Mouse (Mus musculus) macrophage (primary cell): ENCODE measurements around the gene Cdh1. TPM values are rescaled to one million over a fixed set of nuclear protein-coding genes. Genes with fewer than 3 reads are reported as not detected.

Experiments
- H3K27ac ChIP-seq: fragments of 350-480 bp; formaldehyde crosslinking; 2 replicates; pipeline ENCODE4 v1.9.0; 2021
- H3K36me3 ChIP-seq: fragments of 350-480 bp; formaldehyde crosslinking; 2 replicates; pipeline ENCODE4 v1.9.0; 2021; ENCODE audit errors: inconsistent target
- H3K4me3 ChIP-seq: fragments of 350-480 bp; formaldehyde crosslinking; 2 replicates; pipeline ENCODE4 v1.9.0; 2021; ENCODE audit errors: inconsistent target
- H3K79me2 ChIP-seq: fragments of 350-480 bp; formaldehyde crosslinking; 2 replicates; pipeline ENCODE4 v1.9.0; 2021; ENCODE audit errors: inconsistent target
- WGBS: methylation state at CpG from one replicate; pipeline ENCODE4 v1.1.7; 2026; ENCODE audit warnings: inconsistent platforms; ENCODE audit not compliant: missing documents; 5-methylcytosine and 5-hydroxymethylcytosine counted together
- polyA plus RNA-seq: library from polyadenylated mRNA; stranded (reverse); fragments of 250-400 nt; gene quantifications from 3 replicates; pipeline ENCODE4 v1.2.4, GENCODE M21; 2018; ENCODE audit warnings: inconsistent platforms

The Cdh1 gene
- polyA plus RNA-seq, 1 experiment from 2014 or later: 0.20 TPM

GRCm38 (mm10) chr8:106623954-106624353 lies 20.8 kb downstream of the Cdh1 start:
- Histone ChIP-seq H3K79me2 (no peaks in the 10 kb centered on the region), H3K27ac (no peak overlapping the region), H3K4me3 (no peak overlapping the region), H3K36me3 (no peaks in the 10 kb centered on the region)

GRCm38 (mm10) chr8:106624743-106625142 lies 21.6 kb downstream of the Cdh1 start:
- H3K36me3 ChIP-seq: no peaks in the 10 kb centered on the region
- 81% methylated on average over 3 of the region's 3 CpGs for WGBS

GRCm38 (mm10) chr8:106626096-106626865 lies 23.1 kb downstream of the Cdh1 start:
- Histone ChIP-seq H3K79me2 (no peaks in the 10 kb centered on the region), H3K27ac (no peak overlapping the region), H3K36me3 (no peaks in the 10 kb centered on the region), H3K4me3 (no peak overlapping the region)
- 68% methylated on average over 9 of the region's 9 CpGs for WGBS

More at GRCm38 (mm10) chr8:106624743-106625142, 21.6 kb downstream of the Cdh1 start:
- no peak overlapping the region for H3K27ac ChIP-seq
- no peaks in the 10 kb centered on the region for H3K79me2 ChIP-seq
- H3K4me3 ChIP-seq: no peak overlapping the region

DNA sequence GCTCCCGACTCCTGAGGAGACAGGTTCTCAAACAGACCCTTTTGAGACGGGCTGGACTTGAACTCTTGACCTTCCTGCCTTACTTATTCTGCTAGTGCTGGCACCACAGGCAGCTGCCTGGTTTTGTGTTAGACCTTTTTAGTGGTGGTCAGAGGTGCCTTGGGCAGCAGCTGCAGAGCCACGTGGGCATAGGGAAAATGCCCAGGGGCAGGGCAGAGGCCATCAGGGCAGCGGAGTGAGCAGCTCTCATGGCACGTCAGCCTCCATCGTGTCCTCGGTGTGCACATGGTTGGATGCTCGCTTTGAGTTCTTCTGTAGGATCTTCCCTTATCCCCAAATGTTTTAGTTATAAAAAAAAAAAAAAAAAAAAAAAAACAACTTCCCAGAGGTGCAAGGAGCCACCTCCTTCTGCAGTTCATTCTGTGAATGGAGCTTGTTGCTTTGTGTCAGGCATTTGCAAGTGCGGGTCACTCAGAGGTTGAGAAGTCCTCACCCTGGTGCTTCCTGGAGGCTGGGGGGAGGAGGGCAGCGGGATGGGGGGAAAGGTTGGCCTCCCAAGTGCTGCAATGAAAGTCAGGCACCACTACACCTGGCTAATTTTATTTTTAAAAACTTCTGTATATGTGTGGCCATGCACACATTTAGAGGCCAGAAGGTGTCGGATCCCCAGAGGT lies 25.3 kb downstream of the Cdh1 start:
- Histone ChIP-seq H3K79me2 (no peaks in the 10 kb centered on the region), H3K36me3 (no peaks in the 10 kb centered on the region), H3K4me3 (no peak overlapping the region), H3K27ac (no peak overlapping the region)
- WGBS: 91% methylated on average over 11 of the region's 11 CpGs

GRCm38 (mm10) chr8:106629456-106629855 lies 26.3 kb downstream of the Cdh1 start:
- no peaks in the 10 kb centered on the region for H3K36me3 ChIP-seq
- no peak overlapping the region for H3K4me3 ChIP-seq
- H3K27ac ChIP-seq: no peak overlapping the region
- 94% methylated on average over 5 of the region's 5 CpGs for WGBS
- H3K79me2 ChIP-seq: no peaks in the 10 kb centered on the region

DNA sequence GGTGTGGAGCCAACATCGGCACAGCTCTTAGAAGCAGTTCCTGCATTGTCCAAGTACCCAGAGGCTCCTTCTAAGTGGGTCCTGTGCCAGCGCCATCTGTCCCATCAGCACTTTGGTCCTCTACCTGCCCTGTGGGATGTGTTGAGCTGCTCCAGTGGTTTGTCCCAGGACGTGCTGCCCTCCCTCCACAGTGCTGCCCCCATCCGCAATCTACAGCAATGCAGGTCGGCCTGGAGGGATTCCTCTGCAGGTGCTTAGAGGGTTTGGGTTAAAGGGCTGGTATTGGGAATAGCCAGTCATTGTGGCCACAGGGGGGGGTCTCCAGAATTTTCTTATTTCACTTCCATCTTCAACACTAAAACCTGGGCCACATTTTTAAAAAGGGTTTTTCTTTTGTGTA lies 28.8 kb downstream of the Cdh1 start:
- H3K27ac ChIP-seq: no peak overlapping the region
- H3K79me2 ChIP-seq: no peaks in the 10 kb centered on the region
- H3K36me3 ChIP-seq: no peaks in the 10 kb centered on the region
- no peak overlapping the region for H3K4me3 ChIP-seq
- 94% methylated on average over 5 of the region's 5 CpGs for WGBS

DNA sequence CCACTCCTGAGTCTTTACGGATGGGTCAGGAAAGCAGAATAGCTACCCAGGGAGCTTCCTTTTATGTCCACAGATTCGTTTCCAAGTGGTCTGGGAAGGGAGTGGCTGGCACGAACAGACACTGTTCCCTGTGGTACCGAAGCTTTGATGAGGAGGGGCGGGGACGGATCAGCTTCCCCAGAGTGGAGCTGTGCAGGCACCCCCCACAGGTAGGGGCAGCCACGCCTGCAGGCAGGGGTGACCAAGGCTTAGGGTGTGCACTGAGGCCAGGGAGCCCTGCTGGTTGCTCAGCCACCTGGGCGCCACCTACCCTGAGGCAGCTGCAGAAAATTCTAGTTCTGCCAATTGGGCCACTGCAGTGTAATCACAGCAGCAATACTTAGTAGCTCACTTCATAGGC lies 29.5 kb downstream of the Cdh1 start:
- 85% methylated on average over 8 of the region's 8 CpGs for WGBS
- no peaks in the 10 kb centered on the region for H3K79me2 ChIP-seq
- no peaks in the 10 kb centered on the region for H3K36me3 ChIP-seq
- no peak overlapping the region for H3K27ac ChIP-seq
- H3K4me3 ChIP-seq: no peak overlapping the region

DNA sequence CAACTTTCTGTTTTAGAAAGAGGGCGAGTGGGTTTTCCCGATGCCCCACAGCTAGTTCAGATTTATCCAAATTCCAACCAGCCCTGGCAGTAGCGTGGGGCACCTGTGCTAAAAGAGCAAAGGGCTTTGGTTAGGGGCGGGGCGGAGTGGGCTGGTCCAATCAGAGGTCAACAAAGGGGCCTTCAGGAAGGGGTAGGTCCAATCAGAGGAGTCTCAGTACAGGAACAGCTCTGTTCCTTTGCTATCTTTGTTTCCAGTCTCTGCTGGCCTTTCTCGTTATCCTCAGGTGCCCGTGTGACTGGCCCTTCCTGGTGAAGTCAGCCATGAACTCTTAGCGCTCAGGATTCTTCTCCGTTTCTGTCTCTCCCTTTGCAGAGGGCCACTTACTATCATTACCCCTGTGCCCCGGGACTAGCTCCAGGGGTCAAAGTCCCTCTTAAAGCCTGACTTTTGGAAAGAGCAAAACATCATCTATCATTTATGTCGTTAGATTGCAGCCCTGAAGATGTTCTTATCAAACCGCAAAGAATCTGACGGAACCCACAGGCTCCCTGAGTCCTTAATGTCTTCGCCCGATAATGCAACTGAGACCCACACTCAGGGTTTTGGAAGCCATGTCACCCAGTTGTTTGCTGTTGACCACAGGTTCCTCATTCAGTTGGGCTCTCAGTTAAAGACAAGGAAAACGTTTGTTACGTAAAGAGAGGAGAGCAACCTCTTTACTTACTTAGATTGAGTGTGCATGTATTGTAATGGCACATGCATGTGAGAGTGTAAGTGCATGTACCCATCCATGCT lies 30.4 kb downstream of the Cdh1 start:
- no peak overlapping the region for H3K4me3 ChIP-seq
- H3K79me2 ChIP-seq: no peaks in the 10 kb centered on the region
- H3K27ac ChIP-seq: no peak overlapping the region
- H3K36me3 ChIP-seq: no peaks in the 10 kb centered on the region
- WGBS: 57% methylated on average over 17 of the region's 17 CpGs

DNA sequence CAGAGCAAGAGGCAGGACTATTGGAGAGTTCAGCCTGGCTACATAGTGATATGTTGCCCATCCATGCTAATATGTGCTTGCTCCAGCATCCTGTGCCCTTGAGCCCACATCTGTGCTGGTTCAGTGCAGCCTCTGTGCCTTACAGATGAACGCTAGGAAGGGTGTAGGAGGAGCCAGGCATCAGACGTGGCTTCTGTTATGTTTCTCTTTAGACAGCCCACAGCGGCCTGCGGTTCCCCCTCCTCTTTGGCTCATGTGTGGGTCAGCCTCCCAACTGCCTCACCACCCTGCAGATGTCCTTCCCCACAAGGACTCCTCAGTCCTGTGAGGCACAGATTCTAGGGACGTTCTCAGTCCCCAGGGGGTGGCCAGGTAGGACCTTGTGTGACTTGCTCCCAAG lies 32.1 kb downstream of the Cdh1 start:
- Histone ChIP-seq H3K36me3 (no peaks in the 10 kb centered on the region), H3K27ac (no peak overlapping the region), H3K79me2 (no peaks in the 10 kb centered on the region), H3K4me3 (no peak overlapping the region)
- WGBS: 36% methylated on average over 5 of the region's 5 CpGs

GRCm38 (mm10) chr8:106637446-106637845 lies 34.3 kb downstream of the Cdh1 start:
- WGBS: 93% methylated on average over 4 of the region's 4 CpGs
- no peaks in the 10 kb centered on the region for H3K36me3 ChIP-seq

DNA sequence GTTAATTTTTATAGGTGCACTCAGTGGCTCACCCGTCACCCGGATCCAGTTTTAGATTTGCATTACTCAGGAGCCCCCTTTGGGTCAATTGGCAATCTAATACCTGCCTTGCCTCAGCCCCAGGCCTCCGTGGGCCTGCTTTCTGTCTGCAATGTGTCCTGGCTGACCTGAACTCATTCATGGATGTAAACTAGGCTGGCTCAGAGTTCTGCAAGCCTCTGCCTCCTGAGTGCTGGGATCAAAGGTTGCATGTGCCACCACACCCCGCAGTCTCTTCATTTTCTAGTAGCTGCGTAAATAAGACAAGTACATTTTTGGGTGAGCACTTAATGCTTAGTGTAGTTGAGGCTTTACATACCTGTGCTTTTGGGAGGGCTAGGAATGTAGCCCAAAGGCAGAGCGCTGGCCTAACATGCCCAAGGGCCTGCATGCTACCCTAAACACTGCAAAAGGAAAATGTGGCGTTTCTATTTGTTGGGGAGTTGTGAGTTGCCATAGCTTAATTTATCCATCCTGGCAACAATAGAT lies 35.7 kb downstream of the Cdh1 start:
- 95% methylated on average over 7 of the region's 7 CpGs for WGBS
- no peak overlapping the region for H3K4me3 ChIP-seq
- H3K36me3 ChIP-seq: no peaks in the 10 kb centered on the region
- H3K79me2 ChIP-seq: no peaks in the 10 kb centered on the region
- no peak overlapping the region for H3K27ac ChIP-seq

More at GRCm38 (mm10) chr8:106637446-106637845, 34.3 kb downstream of the Cdh1 start:
- Histone ChIP-seq H3K4me3 (no peak overlapping the region), H3K27ac (no peak overlapping the region), H3K79me2 (no peaks in the 10 kb centered on the region)

DNA sequence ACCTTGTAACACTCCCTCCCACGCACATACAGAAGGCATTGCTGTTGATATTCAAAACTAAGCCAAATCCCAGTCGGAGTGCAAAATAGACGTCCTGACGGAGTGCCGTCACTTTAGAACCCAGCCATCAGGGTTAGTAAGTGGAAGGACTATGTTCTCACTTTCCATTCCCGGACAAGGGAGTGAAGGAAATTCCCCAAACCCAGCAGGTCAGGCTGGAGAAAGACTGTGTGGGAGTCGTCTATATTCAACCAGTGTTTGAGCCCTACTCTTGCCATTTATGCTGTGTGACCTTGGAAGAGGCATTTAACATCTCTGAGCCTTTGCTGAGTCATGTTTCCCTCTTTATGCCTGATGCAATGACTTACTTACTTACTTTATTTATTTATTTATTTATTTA lies 37.1 kb downstream of the Cdh1 start:
- Histone ChIP-seq H3K27ac (no peak overlapping the region), H3K36me3 (no peaks in the 10 kb centered on the region), H3K4me3 (no peak overlapping the region), H3K79me2 (no peaks in the 10 kb centered on the region)
- 95% methylated on average over 7 of the region's 7 CpGs for WGBS

DNA sequence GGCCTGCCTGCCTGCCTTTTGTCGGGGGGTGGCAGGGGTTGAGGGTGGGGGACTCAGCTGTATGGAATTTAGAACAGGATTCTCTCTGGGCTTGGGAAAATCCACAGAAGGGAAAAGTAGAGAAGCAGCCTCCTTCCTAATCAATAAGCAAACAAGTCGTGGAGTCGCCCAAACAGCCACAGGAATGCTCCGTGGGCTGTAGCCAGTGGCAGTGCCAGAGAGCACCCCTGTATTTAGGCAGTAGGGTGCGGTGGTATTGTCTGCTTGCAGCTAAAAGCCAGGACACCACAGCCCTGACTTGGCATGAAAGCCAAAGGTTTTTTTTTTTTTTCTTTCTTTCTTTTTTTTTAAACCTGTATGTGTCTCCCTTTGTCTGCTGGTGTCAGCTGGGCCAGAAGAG lies 37.8 kb downstream of the Cdh1 start:
- no peak overlapping the region for H3K4me3 ChIP-seq
- H3K79me2 ChIP-seq: no peaks in the 10 kb centered on the region
- 90% methylated on average over 5 of the region's 5 CpGs for WGBS
- no peak overlapping the region for H3K27ac ChIP-seq
- H3K36me3 ChIP-seq: no peaks in the 10 kb centered on the region

- Histone ChIP-seq H3K36me3 (no peaks in the 10 kb centered on the region), H3K79me2 (no peaks in the 10 kb centered on the region), H3K4me3 (no peak overlapping the region), H3K27ac (no peak overlapping the region)
- WGBS: 86% methylated on average over 2 of the region's 2 CpGs
Measured at GRCm38 (mm10) chr8:106642172-106642571, 39.0 kb downstream of the Cdh1 start.

GRCm38 (mm10) chr8:106643100-106643499 lies 39.9 kb downstream of the Cdh1 start:
- WGBS: 56% methylated on average over 4 of the region's 4 CpGs
- Histone ChIP-seq H3K79me2 (no peaks in the 10 kb centered on the region), H3K36me3 (no peaks in the 10 kb centered on the region), H3K4me3 (no peak overlapping the region), H3K27ac (no peak overlapping the region)
